Mouse (Mus musculus) myocyte (in vitro differentiated cells): ENCODE measurements around the gene Grk5.

Source experiments
- CEBPB ChIP-seq: IDR thresholded peaks from 2 replicates; pipeline ENCODE4 v1.6.1; 2011; ENCODE audit warnings: mild to moderate bottlenecking, moderate library complexity; ENCODE audit not compliant: poor library complexity, insufficient read depth, severe bottlenecking
- E2F4 ChIP-seq: IDR thresholded peaks from one replicate; pipeline ENCODE4 v1.6.1; 2011; ENCODE audit warnings: mild to moderate bottlenecking, control low read depth, moderate library complexity; ENCODE audit not compliant: insufficient read depth
- MAX ChIP-seq: IDR thresholded peaks from one replicate; pipeline ENCODE4 v1.6.1; 2011; ENCODE audit warnings: low read depth, mild to moderate bottlenecking, control low read depth
- MYOD1 ChIP-seq, 3 experiments: IDR thresholded peaks; one replicate each; pipeline ENCODE4 v1.6.1; 2011; ENCODE audit warnings: control low read depth in 2 of 3, low read depth in 2 of 3, mild to moderate bottlenecking in 2 of 3, moderate library complexity in 1 of 3; ENCODE audit not compliant: insufficient read length in 2 of 3, control insufficient read depth in 1 of 3
- MYOG ChIP-seq, 3 experiments: IDR thresholded peaks; one replicate each; pipeline ENCODE4 v1.6.1; 2011; ENCODE audit warnings: control low read depth in 2 of 3, low read depth in 2 of 3, mild to moderate bottlenecking in 2 of 3; ENCODE audit not compliant: insufficient read length in 2 of 3, control insufficient read depth in 1 of 3, insufficient read depth in 1 of 3
- POLR2A ChIP-seq: IDR thresholded peaks from one replicate; pipeline ENCODE4 v1.6.1; 2011; ENCODE audit warnings: low read depth, mild to moderate bottlenecking, control low read depth, moderate library complexity; ENCODE audit not compliant: insufficient read length
- POLR2AphosphoS2 ChIP-seq: IDR thresholded peaks from one replicate; pipeline ENCODE4 v1.6.1; 2011; ENCODE audit warnings: low read depth, control low read depth; ENCODE audit not compliant: insufficient read length
- REST ChIP-seq: IDR thresholded peaks from one replicate; pipeline ENCODE4 v1.6.1; 2011; ENCODE audit warnings: mild to moderate bottlenecking, control low read depth, moderate library complexity; ENCODE audit not compliant: insufficient read depth, insufficient read length
- SRF ChIP-seq: IDR thresholded peaks from one replicate; pipeline ENCODE4 v1.6.1; 2011; ENCODE audit warnings: low read depth; ENCODE audit not compliant: control insufficient read depth, insufficient read length
- TCF12 ChIP-seq: IDR thresholded peaks from one replicate; pipeline ENCODE4 v1.6.1; 2011; ENCODE audit warnings: mild to moderate bottlenecking, control low read depth; ENCODE audit not compliant: poor library complexity, insufficient read depth, severe bottlenecking
- TCF3 ChIP-seq: IDR thresholded peaks from one replicate; pipeline ENCODE4 v1.6.1; 2011; ENCODE audit warnings: low read depth, control low read depth; ENCODE audit not compliant: insufficient read length
- USF1 ChIP-seq: IDR thresholded peaks from one replicate; pipeline ENCODE4 v1.6.1; 2011; ENCODE audit warnings: low read depth, mild to moderate bottlenecking, control low read depth, moderate library complexity

DNA sequence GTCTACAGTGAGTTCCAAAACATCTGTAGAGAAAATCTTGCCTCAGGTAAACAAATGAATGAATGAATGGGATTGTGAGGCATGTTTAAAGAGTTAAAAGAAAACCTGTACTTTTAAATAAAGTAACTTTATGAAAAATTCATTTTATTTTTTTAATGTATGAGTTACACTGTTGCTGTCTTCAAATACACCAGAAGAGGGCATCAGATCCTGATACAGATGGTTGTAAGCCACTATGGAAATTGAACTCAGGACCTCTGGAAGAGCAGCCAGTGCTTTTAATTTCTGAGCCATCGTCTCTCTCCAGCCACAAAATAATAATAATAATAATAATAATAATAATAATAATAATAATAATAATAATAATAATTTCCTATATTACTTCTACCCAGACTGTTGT, 19.1 kb upstream of the Grk5 start:
- TF ChIP-seq POLR2A = no peak
- no peak for TF ChIP-seq MAX
- no peak for TF ChIP-seq POLR2AphosphoS2
- no peak for TF ChIP-seq USF1
- TF ChIP-seq TCF12 = no peak
- no peak for TF ChIP-seq MYOG (IDR thresholded peaks at IDR 0.05; ENCODE audit: control insufficient read depth in 1 of 3, insufficient read depth in 1 of 3, insufficient read length in 2 of 3, low read depth in 2 of 3)
- no peak for TF ChIP-seq CEBPB
- TF ChIP-seq MYOD1 (IDR thresholded peaks at IDR 0.05; ENCODE audit: control insufficient read depth in 1 of 3, insufficient read length in 2 of 3, low read depth in 2 of 3) = no peak
- TF ChIP-seq E2F4 = no peak
- TF ChIP-seq SRF = no peak
- TF ChIP-seq TCF3 = no peak
- TF ChIP-seq REST = no peak
